Mouse (Mus musculus) kidney, postnatal 36 days (tissue): ENCODE data around the gene Fkbp3.

Experiments
- DNase-seq, 2 experiments: peaks; one replicate each; pipeline ENCODE4 v3.0.0; 2021 to 2022; ENCODE audit warnings: mixed read lengths in 2 of 2

Gene Fkbp3

DNA sequence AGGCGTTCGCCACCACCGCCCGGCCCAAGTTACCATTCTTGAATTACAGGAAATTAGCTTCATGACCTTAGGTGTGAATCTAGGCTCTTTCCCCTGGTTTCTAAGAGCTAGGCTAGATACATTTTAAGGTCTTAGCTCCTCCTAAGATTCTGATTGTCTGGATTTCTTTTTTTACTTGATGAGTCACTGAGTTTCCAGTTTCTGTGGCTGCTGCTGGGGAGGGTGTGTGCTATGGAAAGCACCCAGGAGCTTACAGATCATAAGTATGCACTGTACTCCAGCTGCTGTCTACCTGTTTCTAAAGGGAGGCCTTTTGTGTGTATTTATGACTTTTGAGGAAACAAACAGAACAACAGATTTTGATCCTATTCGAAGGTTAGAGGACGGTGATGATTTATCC lies 51.0 kb downstream of the Fkbp3 start:
- DNase-seq = no peak
